Mouse (Mus musculus): ENCODE results near the gene Mfsd13b. TPM values are rescaled to one million over a fixed set of nuclear protein-coding genes. Genes with fewer than 3 reads are reported as not detected.
"Not testable (repeated sequence)": the region's sequence is repeated elsewhere in the genome, so short reads cannot be mapped to it uniquely, and the experiment has no call there.

Mfsd13b gene
- polyA plus RNA-seq, 2 experiments: 0.04 TPM; not detected in 1

- H3K27me3 ChIP-seq (ENCODE audit: control insufficient read depth, insufficient read depth, low read length): no peaks in the 10 kb centered on the region
- TF ChIP-seq EP300 (IDR thresholded peaks at IDR 0.05; ENCODE audit: low read depth) (no peak), CTCF (IDR thresholded peaks at IDR 0.05; ENCODE audit: low read depth) (no peak)
- no peak overlapping the region for H3K27ac ChIP-seq
- no peak overlapping the region for H3K4me2 ChIP-seq (ENCODE audit: low read depth)
- ATAC-seq (ENCODE audit: insufficient read depth) (no peak), DNase-seq (ENCODE audit: low read depth in 3 of 3, low spot score in 3 of 3) (no peak)
- H3K36me3 ChIP-seq (replicated peaks; ENCODE audit: control insufficient read depth, insufficient read depth, low read depth): peaks cover 58% of the 10 kb centered on the region
- H3K9me3 ChIP-seq (ENCODE audit: control insufficient read depth, low read length): no peaks in the 10 kb centered on the region
- no peak overlapping the region for H3K4me3 ChIP-seq (ENCODE audit: insufficient read depth in 1 of 2, low read depth in 2 of 2, low read length in 2 of 2)
- WGBS (ENCODE audit: insufficient replicate concordance): 85% methylated on average over 9 of the region's 9 CpGs
- H3K9ac ChIP-seq (replicated peaks): no peak overlapping the region
- peaks cover 2 to 6% of the 10 kb centered on the region in 2 experiments; a peak in 1 of 4 replicates for H3K4me1 ChIP-seq (replicated peaks; ENCODE audit: control insufficient read depth in 2 of 2, insufficient read depth in 2 of 2, low read length in 1 of 2)
Observed at GRCm38 (mm10) chr7:120938206-120938605, 44.1 kb upstream of the Mfsd13b start.

GRCm38 (mm10) chr7:120940343-120940742, 42.0 kb upstream of the Mfsd13b start:
- peaks cover 65% of the 10 kb centered on the region for H3K36me3 ChIP-seq (replicated peaks; ENCODE audit: control insufficient read depth, insufficient read depth, low read depth)
- DNase-seq (ENCODE audit: low read depth in 3 of 3, low spot score in 3 of 3): no peak
- no peak for ATAC-seq (ENCODE audit: insufficient read depth)
- H3K9ac ChIP-seq (replicated peaks): no peak overlapping the region
- H3K4me3 ChIP-seq (ENCODE audit: insufficient read depth in 1 of 2, low read depth in 2 of 2, low read length in 2 of 2): no peak overlapping the region
- H3K4me1 ChIP-seq (replicated peaks; ENCODE audit: control insufficient read depth in 2 of 2, insufficient read depth in 2 of 2, low read length in 1 of 2): no peaks in the 10 kb centered on the region
- no peaks in the 10 kb centered on the region for H3K9me3 ChIP-seq (ENCODE audit: control insufficient read depth, low read length)
- no peak overlapping the region for H3K4me2 ChIP-seq (ENCODE audit: low read depth)
- no peak overlapping the region for H3K27ac ChIP-seq
- TF ChIP-seq CTCF (IDR thresholded peaks at IDR 0.05; ENCODE audit: low read depth) (no peak), EP300 (IDR thresholded peaks at IDR 0.05; ENCODE audit: low read depth) (no peak)
- H3K27me3 ChIP-seq (ENCODE audit: control insufficient read depth, insufficient read depth, low read length): no peaks in the 10 kb centered on the region
- 90% methylated on average over 12 of the region's 12 CpGs for WGBS (ENCODE audit: insufficient replicate concordance)

- H3K9ac ChIP-seq (replicated peaks): no peak overlapping the region
- WGBS (ENCODE audit: insufficient replicate concordance): 84% methylated on average over 6 of the region's 6 CpGs
- no peak overlapping the region for H3K27ac ChIP-seq
- no peaks in the 10 kb centered on the region for H3K9me3 ChIP-seq (ENCODE audit: control insufficient read depth, low read length)
- H3K36me3 ChIP-seq (replicated peaks; ENCODE audit: control insufficient read depth, insufficient read depth, low read depth): peaks cover 63% of the 10 kb centered on the region
- DNase-seq (ENCODE audit: low read depth in 3 of 3, low spot score in 3 of 3): no peak
- TF ChIP-seq CTCF (IDR thresholded peaks at IDR 0.05; ENCODE audit: low read depth): no peak
- no peak for TF ChIP-seq EP300 (IDR thresholded peaks at IDR 0.05; ENCODE audit: low read depth)
- H3K4me1 ChIP-seq (replicated peaks; ENCODE audit: control insufficient read depth in 2 of 2, insufficient read depth in 2 of 2, low read length in 1 of 2): no peaks in the 10 kb centered on the region
- no peak for ATAC-seq (ENCODE audit: insufficient read depth)
- no peak overlapping the region for H3K4me3 ChIP-seq (ENCODE audit: insufficient read depth in 1 of 2, low read depth in 2 of 2, low read length in 2 of 2)
- no peak overlapping the region for H3K4me2 ChIP-seq (ENCODE audit: low read depth)
- no peaks in the 10 kb centered on the region for H3K27me3 ChIP-seq (ENCODE audit: control insufficient read depth, insufficient read depth, low read length)
Observed at GRCm38 (mm10) chr7:120941214-120941613, 41.1 kb upstream of the Mfsd13b start.

DNA sequence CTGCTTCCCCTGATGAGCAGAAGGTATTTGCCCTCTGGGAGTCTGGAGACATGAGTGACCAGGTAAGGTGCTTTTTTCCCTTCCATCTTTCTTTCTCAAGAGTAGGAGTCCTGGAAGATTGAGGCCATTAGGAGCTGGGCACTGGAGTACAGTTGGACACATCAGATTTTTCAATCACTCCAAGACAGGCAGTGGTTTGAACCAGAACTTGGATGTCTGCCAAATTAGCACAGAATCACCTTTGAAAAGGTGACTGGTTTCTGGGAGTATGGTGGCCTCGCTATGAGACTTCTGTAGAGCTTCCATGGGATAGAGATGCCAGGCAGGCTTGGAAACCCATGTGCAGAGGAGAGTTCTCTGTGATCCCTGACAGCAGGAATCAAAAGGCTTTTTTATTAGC, 39.8 kb upstream of the Mfsd13b start:
- H3K9me3 ChIP-seq (ENCODE audit: control insufficient read depth, low read length): no peaks in the 10 kb centered on the region
- H3K4me2 ChIP-seq (ENCODE audit: low read depth): no peak overlapping the region
- H3K9ac ChIP-seq (replicated peaks): no peak overlapping the region
- H3K4me1 ChIP-seq (replicated peaks; ENCODE audit: control insufficient read depth in 2 of 2, insufficient read depth in 2 of 2, low read length in 1 of 2): no peaks in the 10 kb centered on the region
- WGBS (ENCODE audit: insufficient replicate concordance): 78% methylated on average over 1 of the region's 1 CpGs
- TF ChIP-seq CTCF (IDR thresholded peaks at IDR 0.05; ENCODE audit: low read depth): no peak
- no peak for TF ChIP-seq EP300 (IDR thresholded peaks at IDR 0.05; ENCODE audit: low read depth)
- ATAC-seq (ENCODE audit: insufficient read depth) (no peak), DNase-seq (ENCODE audit: low read depth in 3 of 3, low spot score in 3 of 3) (no peak)
- H3K36me3 ChIP-seq (replicated peaks; ENCODE audit: control insufficient read depth, insufficient read depth, low read depth): peaks cover 65% of the 10 kb centered on the region
- no peaks in the 10 kb centered on the region for H3K27me3 ChIP-seq (ENCODE audit: control insufficient read depth, insufficient read depth, low read length)
- no peak overlapping the region for H3K27ac ChIP-seq
- no peak overlapping the region for H3K4me3 ChIP-seq (ENCODE audit: insufficient read depth in 1 of 2, low read depth in 2 of 2, low read length in 2 of 2)

GRCm38 (mm10) chr7:120943936-120944509, 38.3 kb upstream of the Mfsd13b start:
- Histone ChIP-seq H3K4me3 (ENCODE audit: insufficient read depth in 1 of 2, low read depth in 2 of 2, low read length in 2 of 2) (no peak overlapping the region), H3K27ac (no peak overlapping the region), H3K9me3 (ENCODE audit: control insufficient read depth, low read length) (no peaks in the 10 kb centered on the region), H3K27me3 (ENCODE audit: control insufficient read depth, insufficient read depth, low read length) (no peaks in the 10 kb centered on the region), H3K4me2 (ENCODE audit: low read depth) (no peak overlapping the region), H3K9ac (replicated peaks) (no peak overlapping the region), H3K36me3 (replicated peaks; ENCODE audit: control insufficient read depth, insufficient read depth, low read depth) (peaks cover 57% of the 10 kb centered on the region), H3K4me1 (replicated peaks; ENCODE audit: control insufficient read depth in 2 of 2, insufficient read depth in 2 of 2, low read length in 1 of 2) (no peaks in the 10 kb centered on the region)
- TF ChIP-seq EP300 (IDR thresholded peaks at IDR 0.05; ENCODE audit: low read depth) (no peak), CTCF (IDR thresholded peaks at IDR 0.05; ENCODE audit: low read depth) (no peak)
- 69% methylated on average over 8 of the region's 8 CpGs for WGBS (ENCODE audit: insufficient replicate concordance)
- ATAC-seq (ENCODE audit: insufficient read depth) (no peak), DNase-seq (ENCODE audit: low read depth in 3 of 3, low spot score in 3 of 3) (no peak)

- H3K36me3 ChIP-seq (replicated peaks; ENCODE audit: control insufficient read depth, insufficient read depth, low read depth): peaks cover 46% of the 10 kb centered on the region
- ATAC-seq (ENCODE audit: insufficient read depth); H3K9ac ChIP-seq (replicated peaks); H3K27me3 ChIP-seq (ENCODE audit: control insufficient read depth, insufficient read depth, low read length); DNase-seq (ENCODE audit: low read depth in 3 of 3, low spot score in 3 of 3); H3K4me3 ChIP-seq (ENCODE audit: insufficient read depth in 1 of 2, low read depth in 2 of 2, low read length in 2 of 2); H3K4me2 ChIP-seq (ENCODE audit: low read depth); H3K4me1 ChIP-seq (replicated peaks; ENCODE audit: control insufficient read depth in 2 of 2, insufficient read depth in 2 of 2, low read length in 1 of 2); H3K9me3 ChIP-seq (ENCODE audit: control insufficient read depth, low read length); H3K27ac ChIP-seq: not testable (repeated sequence)
- WGBS (ENCODE audit: insufficient replicate concordance): 82% methylated on average over 7 of the region's 7 CpGs
Observed at GRCm38 (mm10) chr7:120953591-120953990, 28.7 kb upstream of the Mfsd13b start.

Data from liver, embryonic 14.5 days (tissue).